Mouse (Mus musculus) adrenal gland, postnatal 4 days (tissue): ENCODE measurements around the gene Caprin1. TPM values are rescaled to one million over a fixed set of nuclear protein-coding genes. Genes with fewer than 3 reads are reported as not detected.

ENCODE experiments used
- DNase-seq, 2 experiments: peaks; one replicate each; pipeline ENCODE4 v3.0.0; 2021 to 2022; ENCODE audit warnings: low spot score in 2 of 2, mixed read lengths in 2 of 2
- long read RNA-seq, 2 experiments: library from polyadenylated mRNA; stranded (forward); transcript quantifications; one replicate each; pipeline ENCODE4 v2.0.0; 2021
- total RNA-seq, 2 experiments: library from RNA; stranded (reverse); gene quantifications; 2 replicates each; pipeline ENCODE4 v1.2.3; 2021

Gene Caprin1
- 100 to 1,000 TPM; 486 to 527 TPM for total RNA-seq
- long read RNA-seq, experiment 1, full-length matches to known transcripts: 66 of 109 reads
- long read RNA-seq, experiment 1, partial matches to known transcripts: 25 of 109 reads
- long read RNA-seq, experiment 1, other reads (novel, unspliced or antisense): 18 of 109 reads
- long read RNA-seq, experiment 2, full-length matches to known transcripts: 272 of 402 reads
- long read RNA-seq, experiment 2, partial matches to known transcripts: 94 of 402 reads
- long read RNA-seq, experiment 2, other reads (novel, unspliced or antisense): 36 of 402 reads

- peak; percentile 84 to 90 for DNase-seq
These were observed at the start of gene Caprin1 for GRCm38 (mm10) chr2:103797491-103798009. Caprin1 (minus strand) TSS chr2:103797649.

GRCm38 (mm10) chr2:103846875-103847274 is 49.4 kb upstream of the Caprin1 start:
- DNase-seq: no peak

GRCm38 (mm10) chr2:103846271-103846670 is 48.8 kb upstream of the Caprin1 start:
- DNase-seq: no peak

DNA sequence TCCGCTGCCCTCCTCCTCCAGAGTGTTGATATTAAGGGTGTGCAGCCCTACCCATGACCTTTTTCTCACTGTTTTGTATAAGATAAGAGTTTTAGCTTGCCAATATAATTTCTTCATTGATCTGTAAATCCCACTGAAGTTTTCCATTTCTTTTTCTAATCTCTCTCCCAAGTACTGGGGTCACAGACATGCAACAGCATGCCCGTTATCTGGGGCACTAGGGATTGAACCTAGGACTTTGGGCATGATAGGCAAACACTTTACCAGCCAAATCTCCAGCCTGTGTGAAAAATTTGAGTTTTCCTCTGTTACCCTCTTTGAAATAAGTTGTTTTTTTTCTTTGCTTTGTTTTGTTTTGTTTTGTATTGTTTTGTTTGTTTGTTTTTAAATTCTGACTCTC is 46.6 kb upstream of the Caprin1 start:
- no peak for DNase-seq

DNA sequence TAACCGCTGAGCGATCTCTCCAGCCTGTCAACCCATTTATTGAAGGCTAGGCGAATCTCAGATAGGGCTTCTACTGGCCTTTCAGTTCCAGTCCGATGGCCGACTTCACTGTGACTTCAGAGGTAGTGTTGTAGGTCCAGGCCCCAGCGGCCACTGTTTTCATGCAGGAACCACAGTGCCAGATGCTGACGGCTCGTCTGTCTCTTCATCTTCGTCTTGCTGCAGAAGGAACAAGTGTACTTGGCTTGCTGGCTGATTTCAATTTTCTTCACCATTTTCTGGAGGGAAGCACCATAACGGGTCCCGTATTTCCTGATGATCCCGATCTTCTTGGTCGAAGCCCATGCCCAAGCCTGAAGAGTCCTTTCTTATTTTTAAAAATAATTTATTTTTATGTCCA is 45.9 kb upstream of the Caprin1 start:
- DNase-seq: no peak

GRCm38 (mm10) chr2:103842299-103842698 is 44.9 kb upstream of the Caprin1 start:
- DNase-seq: no peak

DNA sequence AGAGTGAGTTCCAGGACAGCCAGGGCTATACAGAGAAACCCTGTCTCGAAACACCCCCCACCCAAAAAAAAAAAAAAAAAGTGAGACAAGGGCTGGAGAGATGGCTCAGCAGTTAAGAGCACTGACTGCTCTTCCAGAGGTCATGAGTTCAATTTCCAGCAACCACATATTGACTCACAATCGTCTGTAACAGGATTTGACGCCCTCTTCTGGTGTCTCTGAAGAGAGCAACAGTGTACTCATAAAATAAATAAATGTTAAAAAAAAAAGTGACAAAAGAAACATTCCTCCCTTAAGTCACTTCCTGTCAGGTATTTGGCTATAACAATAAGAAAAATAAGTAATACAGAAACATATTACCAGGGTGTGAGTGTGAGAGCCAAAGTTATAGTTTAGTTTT is 41.0 kb upstream of the Caprin1 start:
- DNase-seq: no peak

DNA sequence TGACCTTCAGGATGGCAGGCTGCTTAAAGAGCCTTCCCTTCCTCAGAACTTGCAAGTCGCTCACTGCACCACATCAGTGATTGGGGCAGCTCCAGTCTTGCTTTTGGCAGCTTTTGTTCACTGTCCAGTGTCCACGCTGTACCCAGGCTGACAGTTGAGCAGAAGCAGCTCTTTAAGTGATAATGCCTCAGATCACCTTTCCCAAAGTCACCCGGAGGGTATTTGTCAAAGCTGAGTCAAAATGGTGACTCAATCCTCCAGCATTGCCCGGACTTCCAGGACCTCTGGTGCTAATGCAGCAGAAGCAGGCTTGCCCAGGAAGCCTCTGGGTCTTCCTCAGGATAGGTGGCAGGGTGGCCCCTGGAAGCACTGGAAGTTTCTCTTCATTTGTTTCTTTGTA is 39.7 kb upstream of the Caprin1 start:
- DNase-seq: no peak

DNA sequence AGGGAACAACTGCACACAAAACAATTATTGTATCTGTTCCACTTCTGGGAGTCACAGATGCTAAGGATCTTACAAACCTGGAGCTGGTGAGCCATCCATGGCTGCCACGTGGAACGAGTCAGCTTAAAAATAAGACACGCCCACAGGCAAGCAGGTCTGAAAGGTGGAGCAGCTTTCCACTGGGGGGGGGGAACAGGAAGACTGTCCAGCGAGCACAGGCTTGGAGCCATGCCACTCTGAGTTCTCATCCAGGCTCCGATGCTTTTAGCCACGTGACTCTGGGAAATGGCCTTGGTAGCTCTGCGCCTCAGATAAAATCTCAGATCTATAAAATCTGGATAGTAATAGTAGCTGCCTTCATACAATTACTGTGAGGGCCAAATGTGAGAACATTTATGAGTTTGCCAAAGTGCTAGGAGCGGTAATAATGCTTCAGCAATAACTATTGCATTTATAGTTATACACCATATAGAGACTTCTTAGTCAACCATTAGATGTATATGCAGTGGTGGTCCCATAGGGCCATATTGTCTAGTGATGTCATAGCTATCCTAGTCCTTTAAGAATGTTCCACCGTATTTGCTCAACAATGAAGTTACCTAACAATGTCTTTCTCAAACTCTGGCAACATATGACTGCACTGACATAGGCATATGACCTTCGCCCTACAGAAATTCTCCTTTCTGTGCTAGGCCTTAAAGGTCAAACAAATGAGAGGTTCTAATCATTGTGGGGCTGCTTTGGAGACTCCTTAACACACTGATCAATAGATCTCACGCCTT is 38.4 kb upstream of the Caprin1 start:
- DNase-seq: no peak

GRCm38 (mm10) chr2:103833816-103834445 is 36.5 kb upstream of the Caprin1 start:
- DNase-seq: no peak

DNA sequence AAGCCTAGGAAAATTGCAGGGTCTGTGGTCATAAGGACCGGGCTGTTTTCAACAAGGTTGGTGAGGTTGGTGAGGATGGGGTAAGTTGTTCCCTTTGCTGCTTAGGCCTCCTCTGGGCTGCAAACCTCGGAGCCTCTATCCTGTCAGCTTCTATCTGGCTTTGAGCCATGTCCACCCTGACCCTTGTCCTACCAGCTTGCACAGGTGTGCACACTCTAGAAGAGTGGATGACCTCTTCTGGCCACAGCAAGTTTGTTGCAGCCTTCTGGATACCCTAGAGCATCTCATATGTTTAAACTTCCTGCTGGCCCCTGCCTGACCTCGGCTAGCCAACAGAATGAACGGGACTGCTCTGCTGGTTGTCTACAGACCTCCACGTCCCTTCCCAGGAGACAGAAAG is 35.5 kb upstream of the Caprin1 start:
- no peak for DNase-seq

DNA sequence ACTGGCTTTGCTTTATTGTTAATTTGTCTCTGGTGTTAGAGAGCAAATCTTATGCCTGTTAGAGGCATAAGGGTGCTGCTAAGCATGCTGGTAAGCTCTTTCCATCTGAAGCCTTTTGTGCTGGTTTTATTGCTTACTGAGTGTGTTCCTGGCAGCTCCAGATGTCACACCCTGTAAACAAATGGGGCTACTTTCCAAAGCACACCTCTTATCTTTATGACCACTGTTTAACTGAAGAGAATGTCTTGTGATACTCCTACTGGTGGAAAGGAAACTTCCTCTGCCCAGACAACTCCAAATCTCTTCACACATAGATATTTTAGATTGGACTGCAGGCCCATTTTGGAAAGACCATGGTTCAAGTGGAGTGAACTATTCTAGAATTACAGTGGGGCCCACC is 31.5 kb upstream of the Caprin1 start:
- DNase-seq: no peak

GRCm38 (mm10) chr2:103824916-103825315 is 27.5 kb upstream of the Caprin1 start:
- no peak for DNase-seq

GRCm38 (mm10) chr2:103822560-103822959 is 25.1 kb upstream of the Caprin1 start:
- no peak for DNase-seq

DNA sequence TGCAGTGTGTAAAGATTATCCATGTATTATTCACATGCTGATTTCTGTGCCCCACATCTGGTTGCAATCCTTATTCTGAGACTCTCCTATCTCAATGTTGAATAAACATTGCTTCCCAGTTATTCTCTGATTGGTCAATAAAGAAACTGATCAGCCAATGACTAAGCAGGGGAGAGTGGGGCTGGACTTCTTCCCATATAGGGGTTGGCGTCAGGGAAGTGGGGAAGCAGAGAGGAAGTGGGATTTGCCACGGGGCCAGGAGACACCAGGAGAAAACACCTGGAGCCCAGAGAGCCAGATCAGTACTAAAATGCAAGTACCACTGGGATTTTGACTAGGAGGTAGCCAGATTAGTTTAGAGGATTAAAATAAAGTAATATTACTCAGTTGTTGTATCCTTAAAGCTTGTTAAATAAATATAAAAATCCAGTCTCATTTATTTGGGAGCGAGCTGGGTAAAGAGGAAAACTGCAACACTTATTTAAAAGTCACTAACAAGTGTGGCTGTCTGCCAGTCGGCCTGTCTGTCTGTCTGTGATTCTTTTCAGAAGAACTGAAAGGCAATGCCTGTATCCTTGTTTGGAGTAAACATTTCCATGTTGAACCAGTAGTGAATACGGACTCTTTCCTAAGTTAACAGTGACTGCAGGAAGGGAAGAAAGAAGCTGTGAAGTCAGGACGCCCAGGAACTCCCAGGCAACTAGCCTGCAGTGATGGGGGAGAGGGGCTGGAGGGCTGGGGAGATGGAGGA is 19.9 kb upstream of the Caprin1 start:
- DNase-seq: no peak

GRCm38 (mm10) chr2:103815976-103816375 is 18.5 kb upstream of the Caprin1 start:
- no peak for DNase-seq

GRCm38 (mm10) chr2:103811465-103812191 is 14.2 kb upstream of the Caprin1 start:
- DNase-seq: no peak

DNA sequence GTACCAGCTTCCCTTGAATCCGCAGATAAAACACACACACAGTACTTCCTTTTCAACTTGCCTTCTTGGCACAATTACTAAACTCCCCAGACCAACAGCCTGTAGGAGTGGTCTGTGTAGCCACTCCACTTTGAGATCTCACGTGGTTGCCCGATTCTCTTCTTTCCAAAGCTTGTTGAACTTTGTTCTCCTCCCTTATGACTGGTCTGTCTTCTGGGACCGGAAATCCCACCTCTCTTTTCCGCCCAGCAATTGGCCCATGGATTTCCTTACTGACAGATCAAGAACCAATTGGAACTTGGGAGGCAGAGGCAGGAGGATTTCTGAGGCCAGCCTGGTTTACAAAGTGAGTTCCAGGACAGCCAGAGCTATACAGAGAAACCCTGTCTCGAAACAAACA is 13.0 kb upstream of the Caprin1 start:
- DNase-seq: no peak

- no peak for DNase-seq
These were observed 11.0 kb upstream of the Caprin1 start for GRCm38 (mm10) chr2:103808466-103808865.

DNA sequence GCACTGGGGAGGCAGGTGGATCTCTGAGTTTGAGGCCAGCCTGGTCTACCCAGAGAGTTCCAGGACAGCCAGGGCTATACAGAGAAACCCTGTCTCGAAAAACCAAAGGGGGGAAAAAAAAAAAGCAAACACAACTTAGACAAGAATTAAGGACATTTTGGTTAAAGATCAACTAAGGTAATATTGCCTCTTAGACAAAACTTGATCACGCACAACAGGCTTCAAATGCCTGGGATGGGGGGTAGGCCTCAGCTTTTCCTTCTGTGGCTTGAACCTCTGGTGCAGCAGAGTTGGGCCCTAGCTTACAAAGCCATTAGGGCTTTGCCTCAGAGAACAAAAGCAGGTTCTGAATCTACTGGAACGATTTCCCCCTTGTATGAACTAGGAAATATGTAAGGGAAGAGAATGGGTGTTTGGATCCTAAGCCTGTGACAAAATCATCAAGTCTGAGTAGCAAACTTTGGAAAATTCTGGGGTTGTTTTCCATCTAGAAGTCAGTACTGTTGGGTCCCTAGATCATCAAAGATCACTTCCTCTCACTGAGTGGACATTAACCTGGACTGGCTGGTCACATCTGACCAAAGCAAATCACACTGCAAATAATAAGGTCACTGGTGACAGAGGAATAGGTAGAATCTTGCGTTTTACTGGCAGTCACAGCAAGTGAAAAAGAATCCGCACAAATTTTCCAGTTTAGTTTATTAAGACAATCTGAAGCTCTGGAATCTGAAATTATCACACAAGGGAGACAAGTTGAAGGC is 6.5 kb upstream of the Caprin1 start:
- DNase-seq: no peak
